ENCODE assay signal across 1 mouse cellular context in the genomic region with DNA sequence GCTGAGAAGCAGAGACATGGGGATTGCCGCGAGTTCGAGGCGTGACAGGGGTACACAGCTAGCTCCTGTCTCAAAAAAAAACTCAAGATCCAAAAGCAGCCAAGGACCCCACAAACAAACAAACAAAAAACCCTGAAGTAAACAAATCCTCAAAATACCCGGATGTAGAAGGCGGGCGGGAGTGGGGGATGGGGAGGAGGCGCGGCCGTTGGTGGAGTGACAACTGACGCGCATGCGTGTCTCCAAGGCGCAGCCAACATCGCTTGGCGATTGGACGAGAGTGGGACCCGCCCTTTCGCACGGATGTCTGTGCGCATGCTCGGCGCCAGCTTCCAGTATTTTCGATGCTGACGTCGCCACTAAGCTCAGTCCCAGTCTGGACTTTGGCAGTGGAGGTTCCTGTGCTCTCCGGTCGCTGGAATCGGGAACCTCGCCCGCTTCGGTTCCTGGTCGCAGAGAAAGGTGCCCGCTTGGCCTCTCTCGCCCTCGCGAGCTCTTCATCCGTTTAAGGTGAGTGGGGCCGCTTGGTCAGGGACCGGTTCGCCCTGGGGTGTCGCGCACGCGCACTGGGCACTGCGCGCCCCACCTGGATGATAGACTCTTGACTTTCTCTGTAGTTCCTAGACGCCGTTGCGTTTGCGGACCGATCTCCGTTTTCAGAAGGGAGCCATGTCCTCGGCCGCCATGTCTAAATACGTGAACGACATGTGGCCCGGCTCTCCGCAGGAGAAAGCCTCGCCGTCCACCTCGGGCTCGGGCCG.
TF ChIP-seq lines count a peak whose summit lies in the region.

A gene (plus strand): TSS at position 335 of the 761 bp plus-strand sequence.

TF ChIP-seq in MEL, 35 proteins besides CTCF, POLR2A, EP300 and RAD21 (continued from another document):
- peak; percentile 90 for TF ChIP-seq NRF1 (IDR thresholded peaks at IDR 0.05; ENCODE audit: insufficient read depth, low read depth, low read length, poor library complexity, severe bottlenecking)
- no peak for TF ChIP-seq ZC3H11A (IDR thresholded peaks at IDR 0.05; ENCODE audit: low read depth, low read length)
- TF ChIP-seq GATA1 (IDR thresholded peaks at IDR 0.05; ENCODE audit: low read depth, low read length) = no peak
- TF ChIP-seq MAZ (IDR thresholded peaks at IDR 0.05; ENCODE audit: low read depth, low read length) = peak; percentile 43; the same call in 1 of the 2 replicates
- TF ChIP-seq ETS1 (IDR thresholded peaks at IDR 0.05; ENCODE audit: low read depth, low read length) = peak; percentile 51; the same call in 1 of the 2 replicates
- TF ChIP-seq GABPA (IDR thresholded peaks at IDR 0.05; ENCODE audit: low read depth, low read length) = no peak
